Mouse (Mus musculus): Measurements from ENCODE around the gene Pcyt1a. TPM values are rescaled to one million over a fixed set of nuclear protein-coding genes. Genes with fewer than 3 reads are reported as not detected.

The Pcyt1a gene
- 14.8 and 15.8 TPM in 2 replicates for polyA plus RNA-seq (2015; fragmentation: Nextera tagmentation; extraction: Ambion mirVana)

DNA sequence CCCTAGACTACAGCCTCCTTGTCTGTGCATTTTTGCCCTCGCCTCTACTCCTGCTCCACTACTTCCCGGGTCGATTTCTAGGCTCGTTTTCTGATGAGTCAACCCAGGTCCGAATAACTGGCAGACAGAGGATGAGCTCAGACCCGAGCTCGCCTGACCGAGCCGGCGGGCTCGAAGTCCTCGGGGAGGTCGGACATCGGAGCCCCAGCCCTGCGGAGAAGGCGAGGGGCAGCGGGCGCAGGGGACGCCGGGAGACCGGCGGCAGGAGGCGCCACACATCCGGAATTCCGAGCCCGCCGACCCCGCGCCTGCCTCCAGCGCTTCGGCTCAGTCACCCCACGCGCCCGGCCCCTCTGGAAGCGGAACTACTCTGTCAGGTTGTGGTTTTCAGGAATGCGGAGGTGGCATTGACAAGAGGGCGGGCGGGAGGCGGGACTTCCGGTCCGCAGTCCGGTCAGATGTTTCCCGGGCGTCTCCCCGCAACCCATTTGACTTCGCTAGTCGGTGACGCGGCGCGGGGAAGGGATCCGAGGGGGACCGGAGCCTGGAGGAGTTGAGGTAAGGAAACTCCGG lies at the start of gene Pcyt1a:
Pcyt1a (plus strand) TSS at position 448 of the 573 bp plus-strand sequence.
- DNase-seq (ENCODE audit: low spot score): peak; percentile 86

DNA sequence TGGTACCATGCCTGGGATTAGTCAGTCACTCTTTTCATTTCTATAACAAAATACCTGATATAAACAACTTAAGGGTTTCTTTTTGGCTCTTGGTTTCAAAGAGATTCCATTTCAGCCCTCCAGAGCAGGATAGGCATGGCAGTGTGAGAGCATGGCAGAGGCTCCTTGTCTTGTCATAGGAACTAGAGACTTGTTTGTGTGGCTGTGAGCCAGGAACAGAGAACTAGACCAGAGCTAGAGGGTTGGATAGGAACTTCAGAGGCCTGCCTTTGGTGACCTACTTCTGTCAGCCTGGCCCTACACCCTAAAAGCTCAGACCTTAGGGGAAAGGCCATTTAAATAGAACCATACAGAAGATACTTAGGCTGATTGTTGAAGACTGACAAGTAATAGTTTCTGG lies 47.8 kb upstream of the Pcyt1a start:
- no peak for DNase-seq (ENCODE audit: low spot score)

- DNase-seq (ENCODE audit: low spot score): no peak
Measured at GRCm38 (mm10) chr16:32384885-32385284, 45.8 kb upstream of the Pcyt1a start.

GRCm38 (mm10) chr16:32386826-32387225 lies 43.9 kb upstream of the Pcyt1a start:
- no peak for DNase-seq (ENCODE audit: low spot score)

DNA sequence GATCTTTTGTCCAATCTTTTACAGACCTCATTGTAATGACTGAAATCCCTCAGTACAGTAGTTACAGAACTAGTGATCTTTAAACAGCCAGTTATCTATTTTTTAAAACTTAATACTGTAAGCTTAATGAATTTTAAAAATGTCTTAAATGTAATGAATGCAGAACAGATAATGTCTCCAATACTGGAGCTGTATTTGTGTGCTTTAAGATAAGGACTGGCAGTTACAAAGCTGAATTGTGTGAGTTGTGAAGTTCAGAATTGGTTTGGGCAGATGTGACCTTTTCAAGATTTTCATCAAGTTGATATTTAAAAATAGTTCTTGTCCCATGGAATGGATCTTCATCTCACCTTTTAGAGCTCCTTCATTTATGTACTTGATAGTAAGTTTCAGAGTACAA lies 41.7 kb upstream of the Pcyt1a start:
- DNase-seq (ENCODE audit: low spot score): no peak

DNA sequence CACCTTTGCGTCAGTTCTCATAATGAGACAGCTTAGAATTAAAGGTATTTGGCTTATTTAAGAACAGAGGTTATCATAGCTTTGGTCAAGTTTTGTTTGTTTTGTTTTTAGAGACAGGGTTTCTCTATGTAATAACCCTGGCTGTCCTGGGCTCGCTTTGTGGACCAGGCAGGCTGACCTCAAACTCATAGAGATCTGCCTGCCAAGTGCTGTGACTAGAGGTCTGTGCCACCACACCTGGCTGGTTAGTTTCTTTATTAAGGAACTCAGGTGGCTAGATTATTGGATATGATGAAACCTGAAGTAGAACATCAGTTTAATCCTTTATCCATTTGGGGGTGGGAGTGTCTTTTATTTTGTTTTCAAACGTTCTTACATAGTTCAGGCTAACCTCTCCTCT lies 40.9 kb upstream of the Pcyt1a start:
- DNase-seq (ENCODE audit: low spot score): no peak

DNA sequence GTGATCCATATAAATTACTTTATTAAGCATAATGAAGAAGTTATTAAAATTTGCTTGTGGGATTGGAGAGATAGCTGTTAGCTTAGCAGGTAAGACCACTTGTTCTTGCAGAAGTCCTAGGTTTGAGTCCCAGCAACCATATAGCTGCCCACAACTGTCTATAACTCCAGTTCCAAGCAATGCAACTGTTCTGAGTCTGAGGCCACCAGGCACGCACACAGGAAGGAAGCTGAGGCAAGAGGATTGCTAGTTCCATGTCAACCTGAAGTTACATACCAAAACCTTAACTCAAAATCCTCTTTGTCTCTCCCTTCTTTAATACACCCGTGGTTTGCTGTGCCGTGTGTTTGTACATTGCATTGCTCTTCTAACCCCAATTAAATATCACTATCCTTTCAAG lies 39.8 kb upstream of the Pcyt1a start:
- no peak for DNase-seq (ENCODE audit: low spot score)

GRCm38 (mm10) chr16:32395679-32396540 lies 34.8 kb upstream of the Pcyt1a start:
- no peak for DNase-seq (ENCODE audit: low spot score)

DNA sequence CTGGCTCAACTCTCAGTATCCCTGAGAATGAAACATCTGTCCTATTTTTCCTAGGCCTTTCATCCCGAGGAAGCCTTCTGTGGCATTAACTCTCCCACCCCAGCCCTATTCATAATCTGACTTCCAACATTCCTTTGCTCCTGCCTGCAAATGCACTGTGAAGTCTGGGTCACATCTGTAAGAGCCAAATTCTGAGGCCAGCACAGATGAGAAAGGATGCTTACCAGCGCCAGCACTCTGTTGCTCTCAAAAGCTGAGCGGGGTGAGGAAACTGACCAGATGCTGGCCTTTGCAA lies 34.2 kb upstream of the Pcyt1a start:
- DNase-seq (ENCODE audit: low spot score): no peak

GRCm38 (mm10) chr16:32398206-32398605 lies 32.5 kb upstream of the Pcyt1a start:
- no peak for DNase-seq (ENCODE audit: low spot score)

- no peak for DNase-seq (ENCODE audit: low spot score)
Measured at GRCm38 (mm10) chr16:32400267-32400666, 30.5 kb upstream of the Pcyt1a start, which contains the start of gene Tm4sf19. Gene Tm4sf19 (plus strand): TSS chr16:32400506.

DNA sequence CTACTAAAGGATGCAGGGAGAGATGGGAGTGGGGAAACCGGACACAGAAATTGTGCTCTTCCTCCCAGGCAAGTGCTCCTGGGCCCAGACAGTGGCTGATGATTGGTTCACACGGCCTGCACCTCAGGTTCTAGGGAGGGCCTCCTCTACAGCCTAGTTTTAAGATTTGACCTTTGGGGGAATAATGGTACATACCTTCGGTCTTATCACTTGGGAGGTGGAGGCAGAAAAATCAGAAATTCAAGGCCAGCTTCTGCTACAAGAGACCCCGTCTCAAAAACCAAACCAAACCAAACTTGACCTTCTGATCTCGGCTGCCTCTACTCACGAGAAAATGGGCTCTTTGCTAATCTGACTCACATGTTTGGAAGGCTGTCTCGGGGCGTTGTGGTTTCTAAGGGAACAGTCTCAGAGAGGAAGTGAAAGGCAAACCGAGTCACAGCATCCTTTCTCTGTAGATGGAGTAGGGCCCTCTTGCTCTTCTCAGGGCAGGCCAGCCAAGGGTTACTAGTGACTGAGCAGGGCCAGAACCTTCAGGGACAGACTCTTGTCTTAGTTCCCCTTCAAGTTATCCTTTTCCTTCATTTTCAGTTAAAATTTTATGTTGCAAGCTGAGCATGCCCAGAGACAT lies 29.3 kb upstream of the Pcyt1a start:
- peak; percentile 7 for DNase-seq (ENCODE audit: low spot score)

- no peak for DNase-seq (ENCODE audit: low spot score)
Measured at GRCm38 (mm10) chr16:32402818-32403217, 27.9 kb upstream of the Pcyt1a start.

GRCm38 (mm10) chr16:32405716-32406115 lies 25.0 kb upstream of the Pcyt1a start:
- no peak for DNase-seq (ENCODE audit: low spot score)

GRCm38 (mm10) chr16:32406671-32407070 lies 24.1 kb upstream of the Pcyt1a start:
- DNase-seq (ENCODE audit: low spot score): no peak

DNA sequence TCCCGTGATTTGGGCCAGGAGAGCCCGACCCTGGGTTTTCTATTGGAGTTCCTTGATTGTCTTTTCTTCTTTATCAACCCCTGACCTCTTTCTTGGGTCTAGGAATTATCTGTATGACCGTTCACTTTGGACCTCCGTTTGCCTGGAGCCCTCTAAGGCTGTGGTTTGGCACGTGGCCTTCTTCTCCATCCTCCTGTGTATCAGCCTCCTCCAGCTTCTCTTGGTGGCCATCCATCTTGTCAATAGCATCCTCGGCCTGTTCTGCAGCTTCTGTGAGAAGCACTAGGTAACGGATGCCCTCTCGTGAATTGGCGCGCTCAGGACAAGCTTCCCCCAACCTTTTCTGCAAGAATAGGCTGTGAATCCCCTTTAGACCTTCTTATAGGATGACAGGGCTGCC lies 23.0 kb upstream of the Pcyt1a start:
- no peak for DNase-seq (ENCODE audit: low spot score)

GRCm38 (mm10) chr16:32417457-32417856 lies 13.3 kb upstream of the Pcyt1a start:
- DNase-seq (ENCODE audit: low spot score): no peak

DNA sequence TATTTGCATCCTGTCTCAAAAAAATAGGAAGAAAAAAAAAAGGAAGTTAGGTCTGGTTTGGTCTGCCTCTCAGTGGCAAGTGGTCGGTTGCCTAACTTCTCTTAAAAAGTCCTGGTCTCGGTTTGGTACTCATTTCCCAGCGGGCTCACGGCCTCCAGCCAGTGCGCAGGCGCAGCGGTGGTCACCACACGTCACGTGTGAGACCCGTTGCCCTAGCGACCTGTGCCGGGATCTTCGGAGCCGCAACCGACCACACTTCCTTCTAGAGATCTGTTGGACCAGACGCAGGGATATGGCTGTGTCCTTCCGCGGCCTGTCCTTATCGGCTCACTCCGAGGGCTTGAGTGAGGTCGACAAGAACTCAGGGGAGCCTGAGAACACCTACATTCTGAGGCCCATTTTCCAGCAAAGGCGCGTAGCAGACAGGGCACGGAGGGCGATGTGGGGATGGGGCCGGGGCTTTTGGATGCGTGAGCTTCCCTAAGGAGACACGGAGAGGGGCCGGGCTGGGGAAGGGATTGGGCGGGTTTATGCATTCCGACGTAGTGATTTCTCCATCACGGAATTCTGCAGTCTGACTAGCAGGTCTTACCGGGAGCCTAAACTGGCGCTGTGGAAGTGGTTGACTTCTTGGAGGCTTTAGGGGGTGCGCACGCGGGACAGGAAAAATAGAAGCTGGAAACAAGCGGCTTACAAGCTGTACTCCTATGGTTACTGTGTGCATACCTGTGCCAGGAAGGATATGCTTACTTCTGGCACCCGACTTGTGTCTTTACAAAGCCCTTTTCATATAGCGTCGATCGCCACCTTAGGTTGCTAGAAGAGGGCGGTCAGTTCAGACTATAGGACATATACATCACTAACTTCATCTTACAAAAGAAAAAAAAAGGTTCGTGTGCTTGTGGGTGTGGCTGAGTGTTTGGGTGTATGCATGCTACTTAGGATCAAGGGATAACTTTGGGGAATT lies 10.9 kb upstream of the Pcyt1a start, which contains the start of gene Tctex1d2:
Tctex1d2 (plus strand) TSS at position 186 of the 967 bp plus-strand sequence.
- peak; percentile 89 for DNase-seq (ENCODE audit: low spot score)

DNA sequence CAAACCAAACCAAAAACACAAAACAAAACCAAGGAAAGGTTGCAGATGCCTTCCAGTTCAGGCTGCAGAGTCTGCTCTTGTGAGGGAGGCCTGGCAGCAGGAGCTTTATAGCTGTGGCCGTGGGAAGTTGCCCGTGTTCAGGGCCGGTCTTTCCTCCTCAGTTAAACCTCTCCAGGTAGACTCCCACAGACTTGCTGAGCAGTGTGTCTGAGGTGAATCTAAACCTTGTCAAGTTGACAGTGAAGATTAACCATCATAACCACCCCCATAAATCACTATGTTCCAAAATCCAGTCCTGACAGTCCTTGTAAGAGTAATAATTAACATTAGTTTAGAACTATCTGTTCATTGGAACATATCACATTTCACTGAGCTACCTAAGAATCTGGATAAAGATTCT lies 3.2 kb upstream of the Pcyt1a start:
- no peak for DNase-seq (ENCODE audit: low spot score)

- DNase-seq (ENCODE audit: low spot score): peak; percentile 18
Measured at GRCm38 (mm10) chr16:32431047-32431591, 398 bp downstream of the Pcyt1a start.

GRCm38 (mm10) chr16:32431926-32432325 lies 1.2 kb downstream of the Pcyt1a start:
- DNase-seq (ENCODE audit: low spot score): no peak

Data from thymus, postnatal 0 days (tissue).